Mouse (Mus musculus): ENCODE measurements around the gene Gm12166. TPM values are rescaled to one million over a fixed set of nuclear protein-coding genes. Genes with fewer than 3 reads are reported as not detected.
"Not testable (repeated sequence)": the region's sequence is repeated elsewhere in the genome, so short reads cannot be mapped to it uniquely, and the experiment has no call there.

The Gm12166 gene
- polyA plus RNA-seq, 1 experiment from 2014 or later: 3.5 TPM

DNA sequence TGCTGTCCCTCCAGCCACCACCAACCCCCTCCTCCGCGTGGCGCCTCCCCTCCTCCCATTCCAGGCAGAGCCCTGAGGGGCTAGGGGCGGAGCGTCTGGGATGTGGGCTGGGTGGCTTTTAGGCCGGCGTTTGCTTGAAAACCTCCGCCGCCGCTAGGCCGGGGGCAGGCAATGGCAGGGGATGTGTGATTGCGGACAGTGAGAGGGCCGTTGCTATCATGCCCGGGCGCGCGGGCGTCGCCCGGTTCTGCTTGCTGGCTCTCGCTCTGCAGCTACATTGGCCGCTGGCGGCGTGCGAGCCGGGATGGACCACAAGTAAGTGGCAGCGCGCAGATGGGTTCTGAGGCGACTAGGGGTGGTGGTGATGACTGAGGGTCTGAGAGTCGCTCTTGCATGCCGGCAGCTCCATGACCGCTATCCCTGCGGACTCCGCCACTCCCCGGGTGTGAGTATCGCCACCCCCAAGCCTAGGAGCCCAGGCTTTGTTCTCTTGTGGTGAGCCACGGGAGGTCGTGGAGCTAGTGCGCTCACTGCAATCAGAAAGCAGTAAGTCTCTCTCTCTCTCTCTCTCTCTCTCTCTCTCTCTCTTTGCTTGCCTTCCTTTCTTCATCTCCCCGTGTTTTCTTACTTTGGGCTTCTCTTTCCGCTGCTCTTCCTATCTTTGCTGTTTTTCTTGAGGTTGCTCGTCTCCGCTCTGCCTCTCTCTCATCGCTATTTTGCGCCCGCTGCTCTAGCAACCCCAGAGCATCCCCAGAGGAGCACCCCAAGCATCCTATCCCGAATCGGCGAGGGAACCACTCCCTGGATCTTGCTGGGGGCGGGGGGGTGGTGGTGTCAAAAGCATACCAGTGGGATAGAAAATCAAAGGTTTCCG lies 4.0 kb upstream of the Gm12166 start, which contains the start of gene Adam19:
TSS of gene Adam19 (plus strand) at position 97 of the 874 bp plus-strand sequence.
- peak within 1 kb of the TSS; percentile 76 for H3K9ac ChIP-seq (replicated peaks; ENCODE audit: low read depth, low read length)
- peak within 1 kb of the TSS; percentile 89 for H3K27ac ChIP-seq (ENCODE audit: low read length)
- 0 out of 2 replicates have a peak, but pooled peaks cover 8% of the 10 kb centered on the region for H3K36me3 ChIP-seq (ENCODE audit: control insufficient read depth, insufficient read depth, low read length)
- H3K4me3 ChIP-seq (ENCODE audit: low read depth, low read length): peak within 1 kb of the TSS; percentile 55
- peaks cover 15% of the 10 kb centered on the region; the same call in 1 of the 2 replicates for H3K4me1 ChIP-seq (ENCODE audit: control insufficient read depth, insufficient read depth, low read length)
- no peaks in the 10 kb centered on the region for H3K9me3 ChIP-seq (ENCODE audit: control insufficient read depth, low read depth, low read length)
- peak; percentile 83 for ATAC-seq (ENCODE audit: insufficient number of reproducible peaks, insufficient read depth, low FRiP score, low read depth)
- peak within 1 kb of the TSS; percentile 65 for H3K4me2 ChIP-seq (replicated peaks; ENCODE audit: low read depth, low read length)
- H3K27me3 ChIP-seq (ENCODE audit: control insufficient read depth, insufficient read depth, low read length): no peaks in the 10 kb centered on the region
- under 1% methylated on average over 50 of the region's 51 CpGs for WGBS

DNA sequence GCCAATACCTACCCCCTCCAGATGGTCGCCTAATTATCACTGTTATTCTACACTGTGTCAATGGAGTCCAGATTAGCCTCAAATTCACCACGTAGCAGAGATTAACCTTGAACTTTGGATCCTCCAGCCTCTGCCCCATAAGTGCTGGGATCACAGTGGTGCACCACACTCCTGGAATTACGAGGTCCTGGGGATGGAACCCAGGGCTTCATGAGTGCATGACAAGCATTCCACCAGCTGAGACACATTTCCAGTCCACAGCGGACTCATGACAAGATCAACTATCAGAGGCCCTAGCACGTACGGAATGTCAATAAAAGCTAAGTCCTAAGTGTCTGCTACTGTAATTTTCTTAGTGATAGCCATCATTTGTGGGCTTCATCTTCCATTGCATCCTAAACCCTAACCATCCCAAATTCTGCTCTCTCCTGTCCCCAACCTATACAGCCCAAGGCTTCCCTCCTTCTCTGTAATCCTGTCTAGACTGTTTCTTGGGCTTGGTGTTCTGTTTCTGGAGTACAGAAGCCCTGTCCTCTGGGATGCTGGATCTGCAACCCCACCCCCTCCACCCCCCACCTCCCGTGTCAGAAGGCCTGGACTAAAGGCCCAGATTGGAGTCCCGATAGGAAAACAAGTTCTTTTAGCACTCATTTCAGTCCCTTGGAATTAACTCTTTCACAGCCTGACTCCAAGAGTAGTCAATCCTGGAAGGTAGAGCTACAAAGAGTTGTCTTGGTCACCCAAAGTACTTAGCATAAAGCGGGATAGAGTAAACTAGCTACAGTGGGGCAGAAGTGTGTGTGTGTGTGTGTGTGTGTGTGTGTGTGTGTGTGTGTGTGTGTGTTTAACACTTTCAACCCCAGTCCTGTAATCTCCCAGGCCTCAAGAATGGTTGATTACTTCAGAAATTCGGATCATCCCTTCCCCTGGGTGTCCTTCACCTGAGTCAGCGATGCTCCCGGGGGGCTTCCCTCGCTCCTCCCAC lies 3.1 kb upstream of the Gm12166 start:
- Histone ChIP-seq H3K4me3 (ENCODE audit: low read depth, low read length) (peak overlapping the region; percentile 55), H3K27ac (ENCODE audit: low read length) (peak overlapping the region; percentile 89), H3K9ac (replicated peaks; ENCODE audit: low read depth, low read length) (0 out of 2 replicates have a peak overlapping the region, but pooled peaks have one; percentile 76), H3K36me3 (ENCODE audit: control insufficient read depth, insufficient read depth, low read length) (no peaks in the 10 kb centered on the region), H3K4me2 (replicated peaks; ENCODE audit: low read depth, low read length) (peak overlapping the region; percentile 65), H3K4me1 (ENCODE audit: control insufficient read depth, insufficient read depth, low read length) (peaks cover 15% of the 10 kb centered on the region; the same call in 1 of the 2 replicates), H3K27me3 (ENCODE audit: control insufficient read depth, insufficient read depth, low read length) (no peaks in the 10 kb centered on the region), H3K9me3 (ENCODE audit: control insufficient read depth, low read depth, low read length) (no peaks in the 10 kb centered on the region)
- 19% methylated on average over 10 of the region's 13 CpGs for WGBS
- 0 out of 2 replicates have a peak, but pooled peaks have one; percentile 33 for ATAC-seq (ENCODE audit: insufficient number of reproducible peaks, insufficient read depth, low FRiP score, low read depth)

DNA sequence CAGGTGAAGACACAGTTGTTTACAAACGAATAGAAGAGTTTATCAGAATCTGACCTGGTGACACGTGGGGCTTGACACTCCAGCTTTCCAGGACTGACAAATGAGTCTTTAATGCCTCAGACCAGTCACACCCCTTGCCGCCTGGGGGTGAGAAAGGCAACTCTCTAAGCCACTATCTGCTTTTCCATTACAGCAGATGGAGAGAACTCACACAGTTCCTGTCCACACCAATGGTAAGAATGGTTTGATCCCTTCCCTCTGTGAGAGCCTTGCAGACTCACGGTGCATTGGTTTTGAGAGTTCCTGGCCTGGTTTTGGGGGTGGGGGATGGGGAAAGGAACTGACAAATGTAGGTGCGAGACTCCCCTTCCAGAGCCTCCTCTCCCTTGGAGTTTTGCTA lies 2.2 kb upstream of the Gm12166 start:
- Histone ChIP-seq H3K9me3 (ENCODE audit: control insufficient read depth, low read depth, low read length) (no peaks in the 10 kb centered on the region), H3K4me2 (replicated peaks; ENCODE audit: low read depth, low read length) (no peak overlapping the region), H3K4me3 (ENCODE audit: low read depth, low read length) (no peak overlapping the region), H3K4me1 (ENCODE audit: control insufficient read depth, insufficient read depth, low read length) (peaks cover 15% of the 10 kb centered on the region; the same call in 1 of the 2 replicates), H3K9ac (replicated peaks; ENCODE audit: low read depth, low read length) (no peak overlapping the region), H3K27ac (ENCODE audit: low read length) (no peak overlapping the region), H3K36me3 (ENCODE audit: control insufficient read depth, insufficient read depth, low read length) (no peaks in the 10 kb centered on the region), H3K27me3 (ENCODE audit: control insufficient read depth, insufficient read depth, low read length) (no peaks in the 10 kb centered on the region)
- WGBS: 29% methylated on average over 5 of the region's 5 CpGs
- ATAC-seq (ENCODE audit: insufficient number of reproducible peaks, insufficient read depth, low FRiP score, low read depth): no peak

DNA sequence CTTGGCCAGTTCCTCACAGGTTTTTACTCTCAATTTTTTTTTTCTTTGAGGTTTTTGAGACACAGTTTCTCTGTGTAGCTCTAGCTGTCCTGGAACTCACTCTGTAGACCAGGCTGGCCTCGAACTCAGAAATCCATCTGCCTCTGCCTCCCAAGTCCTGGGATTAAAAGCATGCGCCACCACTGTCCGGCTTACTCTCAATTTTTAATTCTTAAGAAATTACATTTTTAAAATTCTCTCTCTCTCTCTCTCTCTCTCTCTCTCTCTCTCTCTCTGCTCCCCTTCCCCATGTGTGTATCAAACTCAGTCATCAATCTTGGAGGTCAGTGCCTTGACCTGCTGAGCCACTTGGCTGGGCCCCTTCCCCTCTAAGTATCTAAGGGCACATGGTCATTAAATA lies 1.3 kb upstream of the Gm12166 start:
- ATAC-seq (ENCODE audit: insufficient number of reproducible peaks, insufficient read depth, low FRiP score, low read depth); H3K4me3 ChIP-seq (ENCODE audit: low read depth, low read length); H3K27me3 ChIP-seq (ENCODE audit: control insufficient read depth, insufficient read depth, low read length); H3K9ac ChIP-seq (replicated peaks; ENCODE audit: low read depth, low read length); H3K9me3 ChIP-seq (ENCODE audit: control insufficient read depth, low read depth, low read length); H3K27ac ChIP-seq (ENCODE audit: low read length); H3K36me3 ChIP-seq (ENCODE audit: control insufficient read depth, insufficient read depth, low read length); H3K4me2 ChIP-seq (replicated peaks; ENCODE audit: low read depth, low read length): not testable (repeated sequence)
- peaks cover 11% of the 10 kb centered on the region; the same call in 1 of the 2 replicates for H3K4me1 ChIP-seq (ENCODE audit: control insufficient read depth, insufficient read depth, low read length)
- WGBS: 94% methylated on average over 3 of the region's 3 CpGs

DNA sequence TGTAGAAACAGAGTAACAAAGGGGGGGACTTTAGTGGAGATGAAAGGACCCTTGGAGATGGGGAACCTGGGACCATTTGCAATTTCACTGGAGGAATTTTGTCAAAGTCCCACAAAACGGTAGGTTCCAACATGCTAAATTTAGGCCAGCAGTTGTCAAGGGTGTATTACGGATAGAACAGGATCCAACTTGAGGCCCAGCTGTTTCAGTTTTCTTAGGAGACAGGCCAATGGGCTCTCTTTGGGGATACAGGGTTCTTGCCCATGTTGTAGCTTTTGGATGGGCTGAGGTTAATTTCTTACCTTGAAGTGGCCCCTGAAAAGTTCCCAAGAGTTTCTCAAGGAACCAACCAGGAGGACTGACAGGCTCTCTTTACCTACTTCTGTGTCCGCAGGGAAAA lies 4.9 kb downstream of the Gm12166 start:
- H3K27me3 ChIP-seq (ENCODE audit: control insufficient read depth, insufficient read depth, low read length): no peaks in the 10 kb centered on the region
- H3K27ac ChIP-seq (ENCODE audit: low read length): no peak overlapping the region
- no peaks in the 10 kb centered on the region for H3K36me3 ChIP-seq (ENCODE audit: control insufficient read depth, insufficient read depth, low read length)
- no peak overlapping the region for H3K9ac ChIP-seq (replicated peaks; ENCODE audit: low read depth, low read length)
- no peak overlapping the region for H3K4me2 ChIP-seq (replicated peaks; ENCODE audit: low read depth, low read length)
- no peak for ATAC-seq (ENCODE audit: insufficient number of reproducible peaks, insufficient read depth, low FRiP score, low read depth)
- no peaks in the 10 kb centered on the region for H3K4me1 ChIP-seq (ENCODE audit: control insufficient read depth, insufficient read depth, low read length)
- 83% methylated on average over 3 of the region's 3 CpGs for WGBS
- no peaks in the 10 kb centered on the region for H3K9me3 ChIP-seq (ENCODE audit: control insufficient read depth, low read depth, low read length)
- H3K4me3 ChIP-seq (ENCODE audit: low read depth, low read length): no peak overlapping the region

DNA sequence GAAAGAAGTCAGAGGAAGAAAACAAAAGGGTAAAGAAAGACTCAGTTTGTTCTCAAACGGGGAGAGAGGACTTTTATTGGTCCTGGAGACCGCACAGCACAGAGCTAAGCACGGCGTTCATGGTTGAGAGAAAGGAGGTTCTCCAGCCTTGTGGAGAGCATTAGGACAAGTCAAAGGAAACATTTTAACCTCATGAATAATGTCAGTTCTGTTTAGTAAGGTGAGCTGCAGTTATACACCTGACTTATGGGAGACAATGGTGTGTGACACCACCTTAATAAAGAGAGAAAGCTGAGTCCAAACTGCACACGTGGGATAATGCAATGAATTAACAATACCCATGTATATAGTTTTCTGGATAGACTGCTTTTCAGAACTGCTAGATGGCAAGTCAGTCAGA lies 7.3 kb downstream of the Gm12166 start:
- no peak overlapping the region for H3K27ac ChIP-seq (ENCODE audit: low read length)
- no peaks in the 10 kb centered on the region for H3K36me3 ChIP-seq (ENCODE audit: control insufficient read depth, insufficient read depth, low read length)
- H3K27me3 ChIP-seq (ENCODE audit: control insufficient read depth, insufficient read depth, low read length): no peaks in the 10 kb centered on the region
- no peak overlapping the region for H3K9ac ChIP-seq (replicated peaks; ENCODE audit: low read depth, low read length)
- 94% methylated on average over 5 of the region's 5 CpGs for WGBS
- no peaks in the 10 kb centered on the region for H3K4me1 ChIP-seq (ENCODE audit: control insufficient read depth, insufficient read depth, low read length)
- no peak for ATAC-seq (ENCODE audit: insufficient number of reproducible peaks, insufficient read depth, low FRiP score, low read depth)
- no peaks in the 10 kb centered on the region for H3K9me3 ChIP-seq (ENCODE audit: control insufficient read depth, low read depth, low read length)
- no peak overlapping the region for H3K4me3 ChIP-seq (ENCODE audit: low read depth, low read length)
- no peak overlapping the region for H3K4me2 ChIP-seq (replicated peaks; ENCODE audit: low read depth, low read length)

DNA sequence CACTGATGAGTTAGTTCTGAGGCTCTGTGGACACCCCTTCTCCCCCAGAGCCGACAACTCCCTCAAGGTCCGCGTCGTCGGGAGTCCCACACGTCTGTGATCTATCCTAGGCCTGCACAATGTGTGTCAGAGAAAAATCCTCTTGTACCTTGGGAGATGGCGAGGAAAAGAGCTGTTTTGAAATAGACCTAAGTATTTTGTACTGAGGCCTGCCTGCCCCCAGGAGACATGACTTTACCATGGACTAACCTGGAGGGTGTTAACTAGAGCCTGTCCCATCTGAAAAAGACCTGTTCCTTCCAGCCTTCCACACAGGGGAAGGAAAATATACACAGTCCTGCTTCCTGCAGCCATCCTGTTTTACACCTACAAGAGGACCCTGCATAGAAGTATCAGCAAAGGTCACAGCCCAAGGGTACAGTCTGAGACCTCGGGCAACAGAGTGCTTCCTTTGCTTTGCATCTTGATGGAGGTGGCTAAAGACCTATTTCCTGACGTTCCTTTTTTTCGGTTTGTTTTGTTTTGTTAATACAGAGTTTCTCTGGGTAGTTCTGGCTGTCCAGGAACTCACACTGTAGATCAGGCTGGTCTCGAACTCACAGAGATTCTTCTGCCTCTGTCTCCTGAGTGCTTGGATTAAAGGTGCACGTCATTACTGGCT lies 10.4 kb downstream of the Gm12166 start:
- 66% methylated on average over 12 of the region's 12 CpGs for WGBS
- H3K27me3 ChIP-seq (ENCODE audit: control insufficient read depth, insufficient read depth, low read length): no peaks in the 10 kb centered on the region
- ATAC-seq (ENCODE audit: insufficient number of reproducible peaks, insufficient read depth, low FRiP score, low read depth): no peak
- H3K4me1 ChIP-seq (ENCODE audit: control insufficient read depth, insufficient read depth, low read length): no peaks in the 10 kb centered on the region
- no peak overlapping the region for H3K9ac ChIP-seq (replicated peaks; ENCODE audit: low read depth, low read length)
- no peak overlapping the region; the same call in 1 of the 2 replicates for H3K27ac ChIP-seq (ENCODE audit: low read length)
- H3K4me3 ChIP-seq (ENCODE audit: low read depth, low read length): no peak overlapping the region
- H3K36me3 ChIP-seq (ENCODE audit: control insufficient read depth, insufficient read depth, low read length): no peaks in the 10 kb centered on the region
- H3K9me3 ChIP-seq (ENCODE audit: control insufficient read depth, low read depth, low read length): no peaks in the 10 kb centered on the region
- H3K4me2 ChIP-seq (replicated peaks; ENCODE audit: low read depth, low read length): no peak overlapping the region
